Mouse (Mus musculus) ES-E14 (cell line): ENCODE measurements at regions not wholly inside any gene's neighbourhood (a gene's known extent, or its start where the extent isn't known, plus 50 kb on each side); places are given as distances from the start of the nearest gene placed in this dataset.
"Not testable (repeated sequence)": the region's sequence is repeated elsewhere in the genome, so short reads cannot be mapped to it uniquely, and the experiment has no call there.

Experiments used
- CHD2 ChIP-seq: IDR thresholded peaks from 2 replicates; pipeline ENCODE4 v1.6.1; 2014; ENCODE audit warnings: mild to moderate bottlenecking, low read depth, low read length, inconsistent platforms
- HCFC1 ChIP-seq: IDR thresholded peaks from 2 replicates; pipeline ENCODE4 v1.6.1; 2012; ENCODE audit warnings: low read length, inconsistent platforms, borderline replicate concordance; ENCODE audit not compliant: insufficient read depth
- ZNF384 ChIP-seq: IDR thresholded peaks from 2 replicates; pipeline ENCODE4 v1.6.1; 2012; ENCODE audit warnings: low read depth, low read length, inconsistent platforms

DNA sequence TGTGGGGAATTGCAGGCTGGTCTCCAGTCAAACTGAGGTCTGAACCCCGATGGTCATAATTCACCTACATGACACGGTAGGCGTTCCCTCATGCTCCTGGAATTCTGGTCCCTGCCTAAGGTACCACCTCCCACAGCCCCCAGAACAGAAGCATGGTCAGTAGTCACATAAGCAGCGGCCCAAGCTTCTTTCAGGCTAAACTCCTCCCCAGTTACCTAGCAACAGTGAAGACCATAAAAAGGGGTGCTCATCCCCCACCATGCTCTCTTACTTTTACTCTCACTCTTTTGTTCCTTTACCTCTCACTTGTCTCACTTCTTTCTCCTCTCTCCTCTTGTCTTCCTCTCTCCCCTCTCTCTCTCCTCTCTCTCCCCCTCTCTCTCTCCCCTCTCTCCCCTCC, 262.5 kb upstream of the Gk2 start:
- not testable (repeated sequence) for TF ChIP-seq CHD2, HCFC1, ZNF384
